Mouse (Mus musculus) kidney, adult 9 months (tissue): ENCODE results near the gene Stim1.
A peak's percentile ranks its signal among the peaks of the same experiment; 100 is the strongest.
"Not testable (repeated sequence)": the region's sequence is repeated elsewhere in the genome, so short reads cannot be mapped to it uniquely, and the experiment has no call there.

Source experiments
- DNase-seq: peaks from one replicate; pipeline ENCODE4 v3.0.0; 2022

Gene Stim1

GRCm38 (mm10) chr7:102467566-102467965, 200.0 kb downstream of the Stim1 start:
- DNase-seq = no peak

- DNase-seq = no peak
These were observed 205.1 kb downstream of the Stim1 start for GRCm38 (mm10) chr7:102472675-102473074.

GRCm38 (mm10) chr7:102476601-102477000, 209.0 kb downstream of the Stim1 start:
- no peak for DNase-seq

DNA sequence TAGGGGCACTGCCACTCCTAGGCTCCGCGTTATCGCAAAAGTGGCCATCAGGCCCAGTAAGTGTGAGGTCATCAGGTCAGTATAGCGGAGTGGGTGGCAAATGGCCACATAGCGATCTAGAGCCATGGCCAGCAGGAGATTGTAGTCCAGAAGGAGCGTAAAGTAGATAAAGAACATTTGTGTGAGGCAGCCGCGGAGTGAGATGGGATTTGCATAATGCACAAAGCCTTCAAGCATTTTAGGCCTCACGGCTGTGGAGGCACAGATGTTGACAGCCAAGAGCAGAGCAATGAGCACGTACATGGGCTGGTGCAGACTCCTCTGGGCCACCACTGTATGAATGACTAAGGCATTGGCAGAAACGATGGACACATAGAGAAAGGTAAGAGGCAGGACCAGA, 209.8 kb downstream of the Stim1 start:
- no peak for DNase-seq

DNA sequence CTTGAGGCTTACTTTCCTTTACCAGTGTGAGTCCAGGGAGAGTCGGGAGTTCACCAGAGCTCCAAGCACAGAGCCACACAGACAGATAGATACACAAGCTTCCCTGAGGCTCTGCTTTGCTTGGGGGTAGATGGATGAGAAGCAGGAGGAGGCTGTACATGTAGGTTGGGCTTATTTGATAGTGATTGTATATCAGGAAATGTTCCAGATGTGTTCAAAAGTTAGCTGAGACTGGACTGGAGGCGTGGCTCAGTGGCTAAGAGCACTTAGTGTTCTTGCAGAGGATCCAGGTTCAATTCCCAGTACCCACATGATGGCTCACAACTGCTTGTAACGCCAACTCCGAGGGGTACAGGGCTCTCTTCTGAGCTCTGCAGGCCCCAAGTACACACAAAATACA, 210.8 kb downstream of the Stim1 start:
- DNase-seq = no peak

DNA sequence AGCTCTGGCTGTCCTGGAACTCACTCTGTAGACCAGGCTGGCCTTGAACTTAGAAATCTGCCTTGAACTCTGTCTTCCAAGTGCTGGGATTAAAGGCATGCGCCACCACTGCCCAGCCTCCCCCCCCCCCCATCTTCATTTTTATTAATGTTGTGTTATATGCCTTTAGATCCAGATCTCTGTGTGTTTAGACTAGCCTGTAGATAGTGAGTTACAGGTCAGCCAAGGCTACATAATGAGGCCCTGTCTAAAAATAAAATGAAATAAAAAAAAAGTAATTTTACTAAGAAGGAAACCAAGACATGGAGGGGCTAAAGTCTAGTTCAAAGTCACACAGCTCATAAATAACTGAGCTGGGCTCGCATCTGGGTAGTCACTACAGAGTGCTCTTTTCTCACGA, 211.3 kb downstream of the Stim1 start:
- no peak for DNase-seq

GRCm38 (mm10) chr7:102479368-102480078, 211.9 kb downstream of the Stim1 start:
- peak; percentile 61 for DNase-seq

- DNase-seq = no peak
These were observed 213.2 kb downstream of the Stim1 start for GRCm38 (mm10) chr7:102480821-102481220.

GRCm38 (mm10) chr7:102481579-102481978, 214.0 kb downstream of the Stim1 start, which contains the start of gene Olfr543:
Olfr543 (minus strand) TSS chr7:102481679.
- DNase-seq = no peak

DNA sequence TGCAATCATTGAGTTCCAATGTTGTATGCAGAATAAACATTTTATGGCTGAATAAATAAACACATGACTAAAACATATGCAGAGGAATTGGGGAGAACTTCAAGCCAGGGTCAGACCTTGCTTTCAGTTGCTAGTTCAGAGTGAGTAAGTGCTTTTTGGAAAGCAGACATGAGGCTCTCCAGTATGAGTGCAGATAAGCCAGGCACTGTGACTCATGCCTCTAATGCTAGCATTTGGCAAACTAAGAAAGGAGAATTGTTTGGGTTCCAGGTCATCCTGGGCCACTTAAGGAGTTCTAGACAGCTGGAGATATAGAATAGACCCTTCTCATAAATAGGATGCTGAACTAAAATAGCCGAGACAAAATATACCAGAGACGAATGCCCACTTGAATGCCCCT, 216.1 kb downstream of the Stim1 start:
- no peak for DNase-seq

- not testable (repeated sequence) for DNase-seq
These were observed 217.2 kb downstream of the Stim1 start for GRCm38 (mm10) chr7:102484766-102485165.

- DNase-seq = no peak
These were observed 218.5 kb downstream of the Stim1 start for GRCm38 (mm10) chr7:102486105-102486504.
